Mouse (Mus musculus): ENCODE data around the gene 1700028J19Rik. TPM values are rescaled to one million over a fixed set of nuclear protein-coding genes. Genes with fewer than 3 reads are reported as not detected.
"Not testable (repeated sequence)": the region's sequence is repeated elsewhere in the genome, so short reads cannot be mapped to it uniquely, and the experiment has no call there.

Gene 1700028J19Rik
- total and polyA plus RNA-seq, 3 experiments, result 0.05 to 3.6 (median 0.60) TPM

GRCm38 (mm10) chr7:44225076-44225475 is 21.4 kb downstream of the 1700028J19Rik start, which contains the start of gene Klk1:
TSS of gene Klk1 (plus strand) at chr7:44225360.
- no peak within 1 kb of the TSS for H3K4me3 ChIP-seq (ENCODE audit: low read depth, low read length)
- TF ChIP-seq TAL1 (conservative IDR thresholded peaks at IDR 0.05; ENCODE audit: low read depth, low read length), result no peak
- no peak for TF ChIP-seq CTCF (IDR thresholded peaks at IDR 0.05; ENCODE audit: low read depth, low read length)
- no peak for TF ChIP-seq GATA2 (IDR thresholded peaks at IDR 0.05; ENCODE audit: borderline replicate concordance, low read depth, low read length)
- no peak for TF ChIP-seq GATA1 (IDR thresholded peaks at IDR 0.05; ENCODE audit: borderline replicate concordance, low read length)
- TF ChIP-seq POLR2AphosphoS5 (IDR thresholded peaks at IDR 0.05; ENCODE audit: insufficient replicate concordance, low read depth, low read length), result no peak
- DNase-seq (ENCODE audit: low spot score), result no peak
- H3K4me1 ChIP-seq (ENCODE audit: insufficient read depth, low read depth, low read length), result no peaks in the 10 kb centered on the region
- H3K9me3 ChIP-seq (replicated peaks), result no peaks in the 10 kb centered on the region
- no peaks in the 10 kb centered on the region for H3K36me3 ChIP-seq (replicated peaks)
- peaks cover 24% of the 10 kb centered on the region for H3K27me3 ChIP-seq (ENCODE audit: insufficient read depth, low read length)
- no peak for ATAC-seq (ENCODE audit: extremely low read depth, insufficient number of reproducible peaks, low FRiP score, poor library complexity, severe bottlenecking)

GRCm38 (mm10) chr7:44222335-44222734 is 24.2 kb downstream of the 1700028J19Rik start:
- not testable (repeated sequence) for DNase-seq (ENCODE audit: low spot score); H3K36me3 ChIP-seq (replicated peaks); ATAC-seq (ENCODE audit: extremely low read depth, insufficient number of reproducible peaks, low FRiP score, poor library complexity, severe bottlenecking); H3K4me3 ChIP-seq (ENCODE audit: low read depth, low read length); H3K4me1 ChIP-seq (ENCODE audit: insufficient read depth, low read depth, low read length); H3K9me3 ChIP-seq (replicated peaks)
- peaks cover 19% of the 10 kb centered on the region; the same call in 1 of the 2 replicates for H3K27me3 ChIP-seq (ENCODE audit: insufficient read depth, low read length)

GRCm38 (mm10) chr7:44221601-44222000 is 24.9 kb downstream of the 1700028J19Rik start:
- not testable (repeated sequence) for DNase-seq (ENCODE audit: low spot score); ATAC-seq (ENCODE audit: extremely low read depth, insufficient number of reproducible peaks, low FRiP score, poor library complexity, severe bottlenecking)

GRCm38 (mm10) chr7:44215645-44216044 is 30.9 kb downstream of the 1700028J19Rik start, which contains the start of gene Klk1b5:
TSS of gene Klk1b5 (plus strand) at chr7:44215945.
- Histone ChIP-seq H3K4me3 (ENCODE audit: low read depth, low read length) (no peak within 1 kb of the TSS), H3K4me1 (ENCODE audit: insufficient read depth, low read depth, low read length) (no peaks in the 10 kb centered on the region), H3K9me3 (replicated peaks) (no peaks in the 10 kb centered on the region), H3K36me3 (replicated peaks) (no peaks in the 10 kb centered on the region), H3K27me3 (ENCODE audit: insufficient read depth, low read length) (peaks cover 8% of the 10 kb centered on the region)
- DNase-seq (ENCODE audit: low spot score) (no peak), ATAC-seq (ENCODE audit: extremely low read depth, insufficient number of reproducible peaks, low FRiP score, poor library complexity, severe bottlenecking) (no peak)
- TF ChIP-seq CTCF (IDR thresholded peaks at IDR 0.05; ENCODE audit: low read depth, low read length), result no peak
- TF ChIP-seq GATA1 (IDR thresholded peaks at IDR 0.05; ENCODE audit: borderline replicate concordance, low read length), result no peak
- no peak for TF ChIP-seq POLR2AphosphoS5 (IDR thresholded peaks at IDR 0.05; ENCODE audit: insufficient replicate concordance, low read depth, low read length)
- no peak for TF ChIP-seq TAL1 (conservative IDR thresholded peaks at IDR 0.05; ENCODE audit: low read depth, low read length)
- no peak for TF ChIP-seq GATA2 (IDR thresholded peaks at IDR 0.05; ENCODE audit: borderline replicate concordance, low read depth, low read length)

More at GRCm38 (mm10) chr7:44221601-44222000, 24.9 kb downstream of the 1700028J19Rik start:
- peaks cover 13% of the 10 kb centered on the region; the same call in 1 of the 2 replicates for H3K27me3 ChIP-seq (ENCODE audit: insufficient read depth, low read length)
- H3K36me3 ChIP-seq (replicated peaks); H3K4me1 ChIP-seq (ENCODE audit: insufficient read depth, low read depth, low read length); H3K9me3 ChIP-seq (replicated peaks); H3K4me3 ChIP-seq (ENCODE audit: low read depth, low read length): not testable (repeated sequence)

GRCm38 (mm10) chr7:44208307-44208706 is 38.2 kb downstream of the 1700028J19Rik start:
- Histone ChIP-seq H3K4me1 (ENCODE audit: insufficient read depth, low read depth, low read length) (no peaks in the 10 kb centered on the region), H3K4me3 (ENCODE audit: low read depth, low read length) (no peak overlapping the region), H3K27me3 (ENCODE audit: insufficient read depth, low read length) (peaks cover 3% of the 10 kb centered on the region; the same call in 1 of the 2 replicates), H3K9me3 (replicated peaks) (no peaks in the 10 kb centered on the region), H3K36me3 (replicated peaks) (no peaks in the 10 kb centered on the region)
- DNase-seq (ENCODE audit: low spot score), result no peak
- TF ChIP-seq GATA1 (IDR thresholded peaks at IDR 0.05; ENCODE audit: borderline replicate concordance, low read length) (no peak), POLR2AphosphoS5 (IDR thresholded peaks at IDR 0.05; ENCODE audit: insufficient replicate concordance, low read depth, low read length) (no peak), CTCF (IDR thresholded peaks at IDR 0.05; ENCODE audit: low read depth, low read length) (no peak), GATA2 (IDR thresholded peaks at IDR 0.05; ENCODE audit: borderline replicate concordance, low read depth, low read length) (no peak), TAL1 (conservative IDR thresholded peaks at IDR 0.05; ENCODE audit: low read depth, low read length) (no peak)
- ATAC-seq (ENCODE audit: extremely low read depth, insufficient number of reproducible peaks, low FRiP score, poor library complexity, severe bottlenecking), result no peak

- not testable (repeated sequence) for H3K4me3 ChIP-seq (ENCODE audit: low read depth, low read length); DNase-seq (ENCODE audit: low spot score); ATAC-seq (ENCODE audit: extremely low read depth, insufficient number of reproducible peaks, low FRiP score, poor library complexity, severe bottlenecking); H3K9me3 ChIP-seq (replicated peaks); H3K36me3 ChIP-seq (replicated peaks); H3K27me3 ChIP-seq (ENCODE audit: insufficient read depth, low read length); H3K4me1 ChIP-seq (ENCODE audit: insufficient read depth, low read depth, low read length)
Observed at GRCm38 (mm10) chr7:44207135-44207534, 39.4 kb downstream of the 1700028J19Rik start, which contains the start of gene Klk1b4. TSS of gene Klk1b4 (plus strand) at chr7:44207435.

GRCm38 (mm10) chr7:44197891-44198290 is 48.6 kb downstream of the 1700028J19Rik start, which contains the start of gene Klk1b3:
TSS of gene Klk1b3 (plus strand) at chr7:44198191.
- DNase-seq (ENCODE audit: low spot score) (no peak), ATAC-seq (ENCODE audit: extremely low read depth, insufficient number of reproducible peaks, low FRiP score, poor library complexity, severe bottlenecking) (no peak)
- H3K9me3 ChIP-seq (replicated peaks), result no peaks in the 10 kb centered on the region
- TF ChIP-seq GATA1 (IDR thresholded peaks at IDR 0.05; ENCODE audit: borderline replicate concordance, low read length) (no peak), POLR2AphosphoS5 (IDR thresholded peaks at IDR 0.05; ENCODE audit: insufficient replicate concordance, low read depth, low read length) (no peak), TAL1 (conservative IDR thresholded peaks at IDR 0.05; ENCODE audit: low read depth, low read length) (no peak), CTCF (IDR thresholded peaks at IDR 0.05; ENCODE audit: low read depth, low read length) (no peak), GATA2 (IDR thresholded peaks at IDR 0.05; ENCODE audit: borderline replicate concordance, low read depth, low read length) (no peak)
- no peaks in the 10 kb centered on the region for H3K36me3 ChIP-seq (replicated peaks)
- no peaks in the 10 kb centered on the region for H3K4me1 ChIP-seq (ENCODE audit: insufficient read depth, low read depth, low read length)
- peaks cover 10% of the 10 kb centered on the region; the same call in 1 of the 2 replicates for H3K27me3 ChIP-seq (ENCODE audit: insufficient read depth, low read length)
- no peak within 1 kb of the TSS for H3K4me3 ChIP-seq (ENCODE audit: low read depth, low read length)

- not testable (repeated sequence) for H3K4me3 ChIP-seq (ENCODE audit: low read depth, low read length); H3K9me3 ChIP-seq (replicated peaks); H3K27me3 ChIP-seq (ENCODE audit: insufficient read depth, low read length); ATAC-seq (ENCODE audit: extremely low read depth, insufficient number of reproducible peaks, low FRiP score, poor library complexity, severe bottlenecking); H3K4me1 ChIP-seq (ENCODE audit: insufficient read depth, low read depth, low read length); DNase-seq (ENCODE audit: low spot score); H3K36me3 ChIP-seq (replicated peaks)
Observed at GRCm38 (mm10) chr7:44193466-44193865, 53.0 kb downstream of the 1700028J19Rik start.

- H3K4me1 ChIP-seq (ENCODE audit: insufficient read depth, low read depth, low read length); H3K36me3 ChIP-seq (replicated peaks); H3K9me3 ChIP-seq (replicated peaks); H3K4me3 ChIP-seq (ENCODE audit: low read depth, low read length); H3K27me3 ChIP-seq (ENCODE audit: insufficient read depth, low read length); ATAC-seq (ENCODE audit: extremely low read depth, insufficient number of reproducible peaks, low FRiP score, poor library complexity, severe bottlenecking); DNase-seq (ENCODE audit: low spot score): not testable (repeated sequence)
Observed at GRCm38 (mm10) chr7:44187936-44188335, 58.6 kb downstream of the 1700028J19Rik start, which contains the start of gene Klk1b24. TSS of gene Klk1b24 (plus strand) at chr7:44188236.

GRCm38 (mm10) chr7:44186516-44186915 is 60.0 kb downstream of the 1700028J19Rik start:
- not testable (repeated sequence) for ATAC-seq (ENCODE audit: extremely low read depth, insufficient number of reproducible peaks, low FRiP score, poor library complexity, severe bottlenecking); H3K9me3 ChIP-seq (replicated peaks); H3K4me3 ChIP-seq (ENCODE audit: low read depth, low read length); H3K27me3 ChIP-seq (ENCODE audit: insufficient read depth, low read length); H3K4me1 ChIP-seq (ENCODE audit: insufficient read depth, low read depth, low read length); H3K36me3 ChIP-seq (replicated peaks); DNase-seq (ENCODE audit: low spot score)
